Mouse (Mus musculus): ENCODE results near the gene Ntn5. TPM values are rescaled to one million over a fixed set of nuclear protein-coding genes. Genes with fewer than 3 reads are reported as not detected.

Ntn5 gene
- polyA plus RNA-seq, 1 experiment from 2014 or later = 0.38 TPM

- Histone ChIP-seq H3K9me3 (no peaks in the 10 kb centered on the region), H3K27me3 (ENCODE audit: poor library complexity, severe bottlenecking) (peaks cover 14% of the 10 kb centered on the region), H3K27ac (peak within 1 kb of the TSS; percentile 90), H3K36me3 (replicated peaks) (peaks cover 5% of the 10 kb centered on the region), H3K4me1 (peaks cover 87% of the 10 kb centered on the region), H3K4me3 (peak within 1 kb of the TSS; percentile 82)
- peak; percentile 99 for DNase-seq (ENCODE audit: extremely low spot score, low spot score)
- 0% methylated on average over 36 of the region's 36 CpGs for WGBS
Measured at GRCm38 (mm10) chr7:45704730-45705442, 21.1 kb downstream of the Ntn5 start, which contains the start of gene Dbp. TSS of gene Dbp (plus strand) at chr7:45705088.

GRCm38 (mm10) chr7:45705443-45705864 lies 21.6 kb downstream of the Ntn5 start:
- H3K27me3 ChIP-seq (ENCODE audit: poor library complexity, severe bottlenecking) = peaks cover 9% of the 10 kb centered on the region
- under 1% methylated on average over 21 of the region's 21 CpGs for WGBS
- H3K27ac ChIP-seq = peak overlapping the region; percentile 90
- no peak for DNase-seq (ENCODE audit: extremely low spot score, low spot score)
- H3K4me1 ChIP-seq = peaks cover 83% of the 10 kb centered on the region
- H3K4me3 ChIP-seq = peak overlapping the region; percentile 82
- H3K9me3 ChIP-seq = no peaks in the 10 kb centered on the region
- peaks cover 11% of the 10 kb centered on the region for H3K36me3 ChIP-seq (replicated peaks)

GRCm38 (mm10) chr7:45705873-45706281 lies 22.1 kb downstream of the Ntn5 start:
- Histone ChIP-seq H3K9me3 (no peaks in the 10 kb centered on the region), H3K4me1 (peaks cover 79% of the 10 kb centered on the region), H3K27ac (peak overlapping the region; percentile 90), H3K27me3 (ENCODE audit: poor library complexity, severe bottlenecking) (peaks cover 4% of the 10 kb centered on the region), H3K36me3 (replicated peaks) (peaks cover 15% of the 10 kb centered on the region), H3K4me3 (peak overlapping the region; percentile 82)
- peak; percentile 63 for DNase-seq (ENCODE audit: extremely low spot score, low spot score)
- 0% methylated on average over 7 of the region's 7 CpGs for WGBS

GRCm38 (mm10) chr7:45706721-45707241 lies 23.0 kb downstream of the Ntn5 start:
- peak; percentile 86 for DNase-seq (ENCODE audit: extremely low spot score, low spot score)
- peak overlapping the region; percentile 90 for H3K27ac ChIP-seq
- H3K36me3 ChIP-seq (replicated peaks) = peaks cover 24% of the 10 kb centered on the region
- peak overlapping the region; percentile 82 for H3K4me3 ChIP-seq
- peaks cover 74% of the 10 kb centered on the region for H3K4me1 ChIP-seq
- no peaks in the 10 kb centered on the region for H3K9me3 ChIP-seq
- H3K27me3 ChIP-seq (ENCODE audit: poor library complexity, severe bottlenecking) = no peaks in the 10 kb centered on the region
- 2% methylated on average over 44 of the region's 45 CpGs for WGBS

GRCm38 (mm10) chr7:45707375-45707967 lies 23.6 kb downstream of the Ntn5 start:
- Histone ChIP-seq H3K27ac (peak overlapping the region; percentile 90), H3K27me3 (ENCODE audit: poor library complexity, severe bottlenecking) (no peaks in the 10 kb centered on the region), H3K4me3 (peak overlapping the region; percentile 82), H3K36me3 (replicated peaks) (peaks cover 31% of the 10 kb centered on the region), H3K9me3 (no peaks in the 10 kb centered on the region), H3K4me1 (peaks cover 77% of the 10 kb centered on the region)
- WGBS = under 1% methylated on average over 27 of the region's 27 CpGs
- DNase-seq (ENCODE audit: extremely low spot score, low spot score) = peak; percentile 89

- no peaks in the 10 kb centered on the region for H3K9me3 ChIP-seq
- 53% methylated on average over 13 of the region's 13 CpGs for WGBS
- peak; percentile 40 for DNase-seq (ENCODE audit: extremely low spot score, low spot score)
- H3K27ac ChIP-seq = peak overlapping the region; percentile 90
- peak overlapping the region; percentile 82 for H3K4me3 ChIP-seq
- no peaks in the 10 kb centered on the region for H3K27me3 ChIP-seq (ENCODE audit: poor library complexity, severe bottlenecking)
- H3K36me3 ChIP-seq (replicated peaks) = peaks cover 39% of the 10 kb centered on the region
- peaks cover 72% of the 10 kb centered on the region for H3K4me1 ChIP-seq
Measured at GRCm38 (mm10) chr7:45708221-45708761, 24.5 kb downstream of the Ntn5 start.

GRCm38 (mm10) chr7:45709036-45709435 lies 25.2 kb downstream of the Ntn5 start:
- peak overlapping the region; percentile 82 for H3K4me3 ChIP-seq
- peak; percentile 40 for DNase-seq (ENCODE audit: extremely low spot score, low spot score)
- H3K27ac ChIP-seq = no peak overlapping the region
- WGBS = 60% methylated on average over 6 of the region's 6 CpGs
- H3K9me3 ChIP-seq = no peaks in the 10 kb centered on the region
- H3K27me3 ChIP-seq (ENCODE audit: poor library complexity, severe bottlenecking) = no peaks in the 10 kb centered on the region
- H3K36me3 ChIP-seq (replicated peaks) = peaks cover 45% of the 10 kb centered on the region
- peaks cover 71% of the 10 kb centered on the region for H3K4me1 ChIP-seq

GRCm38 (mm10) chr7:45709677-45710355 lies 26.0 kb downstream of the Ntn5 start:
- H3K27me3 ChIP-seq (ENCODE audit: poor library complexity, severe bottlenecking) = no peaks in the 10 kb centered on the region
- WGBS = 86% methylated on average over 14 of the region's 14 CpGs
- H3K4me3 ChIP-seq = 0 out of 2 replicates have a peak overlapping the region, but pooled peaks have one; percentile 82
- no peak for DNase-seq (ENCODE audit: extremely low spot score, low spot score)
- 0 out of 2 replicates have a peak overlapping the region, but pooled peaks have one; percentile 20 for H3K27ac ChIP-seq
- peaks cover 73% of the 10 kb centered on the region for H3K4me1 ChIP-seq
- H3K36me3 ChIP-seq (replicated peaks) = peaks cover 45% of the 10 kb centered on the region
- H3K9me3 ChIP-seq = no peaks in the 10 kb centered on the region

- H3K9me3 ChIP-seq = no peaks in the 10 kb centered on the region
- H3K27me3 ChIP-seq (ENCODE audit: poor library complexity, severe bottlenecking) = no peaks in the 10 kb centered on the region
- DNase-seq (ENCODE audit: extremely low spot score, low spot score) = no peak
- H3K36me3 ChIP-seq (replicated peaks) = peaks cover 45% of the 10 kb centered on the region
- 0 out of 2 replicates have a peak overlapping the region, but pooled peaks have one; percentile 3 for H3K4me3 ChIP-seq
- 92% methylated on average over 20 of the region's 20 CpGs for WGBS
- H3K4me1 ChIP-seq = peaks cover 73% of the 10 kb centered on the region
- no peak overlapping the region for H3K27ac ChIP-seq
Measured at GRCm38 (mm10) chr7:45710477-45711191, 26.8 kb downstream of the Ntn5 start.

GRCm38 (mm10) chr7:45711316-45712021 lies 27.6 kb downstream of the Ntn5 start:
- peaks cover 45% of the 10 kb centered on the region for H3K36me3 ChIP-seq (replicated peaks)
- peaks cover 73% of the 10 kb centered on the region for H3K4me1 ChIP-seq
- no peaks in the 10 kb centered on the region for H3K9me3 ChIP-seq
- H3K27me3 ChIP-seq (ENCODE audit: poor library complexity, severe bottlenecking) = no peaks in the 10 kb centered on the region
- 94% methylated on average over 24 of the region's 24 CpGs for WGBS
- H3K4me3 ChIP-seq = no peak overlapping the region
- DNase-seq (ENCODE audit: extremely low spot score, low spot score) = no peak
- H3K27ac ChIP-seq = no peak overlapping the region

GRCm38 (mm10) chr7:45712022-45712757 lies 28.4 kb downstream of the Ntn5 start:
- Histone ChIP-seq H3K4me3 (no peak overlapping the region), H3K4me1 (peaks cover 73% of the 10 kb centered on the region)
- WGBS = 90% methylated on average over 21 of the region's 21 CpGs

More at GRCm38 (mm10) chr7:45712022-45712757, 28.4 kb downstream of the Ntn5 start:
- Histone ChIP-seq H3K9me3 (no peaks in the 10 kb centered on the region), H3K27me3 (ENCODE audit: poor library complexity, severe bottlenecking) (no peaks in the 10 kb centered on the region), H3K36me3 (replicated peaks) (peaks cover 45% of the 10 kb centered on the region), H3K27ac (no peak overlapping the region)
- no peak for DNase-seq (ENCODE audit: extremely low spot score, low spot score)
